Mouse (Mus musculus) midbrain, postnatal 0 days (tissue): ENCODE measurements around the gene Tlcd1. TPM values are rescaled to one million over a fixed set of nuclear protein-coding genes. Genes with fewer than 3 reads are reported as not detected.

Experiments used
- ATAC-seq: fragments of 200-750 bp; cut with Nextera tagmentation; 2 replicates; pipeline ENCODE4 v1.8.0; 2017; ENCODE audit warnings: moderate number of reproducible peaks, mild to moderate bottlenecking, moderate TSS enrichment, moderate library complexity; ENCODE audit not compliant: low FRiP score
- DNase-seq: peaks from one replicate; pipeline ENCODE4 v3.0.0-alpha.2; 2015; ENCODE audit warnings: low spot score
- H3K27ac ChIP-seq: fragments of 300-500 bp; sonication (generic); 2 replicates; pipeline ENCODE4 v1.5.1; 2014; ENCODE audit warnings: low read depth, mild to moderate bottlenecking, low read length, mixed read lengths
- H3K27me3 ChIP-seq: fragments of 300-500 bp; sonication (generic); 2 replicates; pipeline ENCODE4 v1.6.1; 2014; ENCODE audit warnings: low read length, control low read depth, mixed read lengths; ENCODE audit not compliant: insufficient read depth
- H3K36me3 ChIP-seq: fragments of 300-500 bp; sonication (generic); 2 replicates; pipeline ENCODE4 v1.6.1; 2014; ENCODE audit warnings: low read length, control low read depth, mixed read lengths; ENCODE audit not compliant: insufficient read depth
- H3K4me1 ChIP-seq: fragments of 300-500 bp; sonication (generic); 2 replicates; pipeline ENCODE4 v1.6.1; 2014; ENCODE audit warnings: mild to moderate bottlenecking, control low read depth, antibody characterized with exemption, low read length, mixed read lengths; ENCODE audit not compliant: insufficient read depth
- H3K4me2 ChIP-seq: fragments of 300-500 bp; sonication (generic); 2 replicates; pipeline ENCODE4 v1.6.1; 2014; ENCODE audit warnings: low read depth, mild to moderate bottlenecking, low read length, mixed read lengths; ENCODE audit not compliant: poor library complexity, severe bottlenecking
- H3K4me3 ChIP-seq: fragments of 300-500 bp; sonication (generic); 2 replicates; pipeline ENCODE4 v1.5.1; 2014; ENCODE audit warnings: low read depth, mild to moderate bottlenecking, low read length, moderate library complexity
- H3K9ac ChIP-seq: fragments of 300-500 bp; sonication (generic); replicated peaks from 2 replicates; pipeline ENCODE4 v1.6.1; 2014; ENCODE audit warnings: mild to moderate bottlenecking, low read length, moderate library complexity, mixed read lengths; ENCODE audit not compliant: poor library complexity, severe bottlenecking
- H3K9me3 ChIP-seq: fragments of 300-500 bp; sonication (generic); 2 replicates; pipeline ENCODE4 v1.6.1; 2016; ENCODE audit warnings: low read length, control low read depth
- CTCF ChIP-seq: IDR thresholded peaks from 2 replicates; pipeline ENCODE4 v1.5.1; 2016; ENCODE audit warnings: antibody characterized with exemption, mild to moderate bottlenecking
- WGBS: fragments of 180-500 bp; shearing (Covaris S2); extraction: QIAGEN DNeasy Blood & Tissue Kit; methylation state at CpG from one replicate; pipeline ENCODE4 v1.1.7; 2014; 5-methylcytosine and 5-hydroxymethylcytosine counted together
- polyA plus RNA-seq: library from polyadenylated mRNA; unstranded; fragments of >200 nt; fragmentation: Nextera tagmentation; extraction: Ambion mirVana; gene quantifications from 2 replicates; pipeline ENCODE4 v1.2.1, GENCODE M21; 2015
- total RNA-seq: library from RNA; depleted of rRNA; stranded (reverse); fragments of >200 nt; gene quantifications from 2 replicates; pipeline ENCODE4 v1.2.3, GENCODE M21; 2014

Tlcd1 gene
- total and polyA plus RNA-seq, 2 experiments from 2014 or later, result 18.1 to 24.0 TPM

DNA sequence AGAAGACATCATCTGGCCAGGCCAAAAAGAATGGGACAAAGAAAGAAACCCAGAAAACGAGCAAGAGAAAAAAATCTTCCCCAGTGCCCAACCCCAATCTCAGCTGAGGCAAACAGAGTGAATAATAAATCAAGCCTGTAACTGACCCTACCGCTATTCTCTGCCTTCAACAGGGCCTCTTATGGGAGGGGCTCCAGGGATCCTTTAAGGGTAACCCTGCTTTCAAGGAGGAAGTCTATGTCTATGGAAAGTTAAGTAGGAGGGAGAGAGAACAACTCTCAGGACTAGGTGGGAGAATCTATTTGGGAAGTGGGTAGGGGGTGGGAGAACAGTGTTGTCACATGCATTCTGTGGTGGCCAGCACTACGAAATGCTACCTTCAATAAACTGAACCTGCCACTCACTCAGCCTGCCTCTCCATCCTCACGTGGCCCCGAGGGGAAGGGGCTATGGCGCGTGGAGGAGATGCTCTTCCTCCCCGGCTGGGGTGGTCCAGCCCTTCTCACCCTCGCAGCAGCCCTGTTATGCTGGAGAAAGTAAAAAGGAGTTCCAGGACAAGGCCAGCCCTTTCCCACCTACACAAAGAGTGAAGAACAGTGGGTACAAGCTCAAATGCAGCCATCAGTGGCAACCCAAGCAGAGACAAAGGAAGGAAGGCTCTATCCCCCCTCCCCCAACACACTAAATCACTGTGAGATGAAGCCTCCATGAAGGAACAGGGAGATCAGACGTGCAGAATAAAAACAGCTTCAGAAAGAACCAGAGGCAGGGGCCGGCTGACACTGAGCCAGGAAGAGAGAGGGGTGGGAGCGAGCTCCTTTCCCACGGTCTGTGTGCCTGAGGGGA is 29.1 kb downstream of the Tlcd1 start:
- no peak overlapping the region for H3K4me2 ChIP-seq
- H3K4me1 ChIP-seq, result no peaks in the 10 kb centered on the region
- peaks cover 51% of the 10 kb centered on the region for H3K36me3 ChIP-seq
- H3K4me3 ChIP-seq, result no peak overlapping the region
- no peaks in the 10 kb centered on the region for H3K9me3 ChIP-seq
- peak overlapping the region; percentile 27; the same call in 1 of the 2 replicates for H3K27ac ChIP-seq
- ATAC-seq, result no peak
- TF ChIP-seq CTCF, result no peak
- no peak for DNase-seq
- H3K9ac ChIP-seq, result no peak overlapping the region
- WGBS, result 72% methylated on average over 13 of the region's 13 CpGs
- no peaks in the 10 kb centered on the region for H3K27me3 ChIP-seq

DNA sequence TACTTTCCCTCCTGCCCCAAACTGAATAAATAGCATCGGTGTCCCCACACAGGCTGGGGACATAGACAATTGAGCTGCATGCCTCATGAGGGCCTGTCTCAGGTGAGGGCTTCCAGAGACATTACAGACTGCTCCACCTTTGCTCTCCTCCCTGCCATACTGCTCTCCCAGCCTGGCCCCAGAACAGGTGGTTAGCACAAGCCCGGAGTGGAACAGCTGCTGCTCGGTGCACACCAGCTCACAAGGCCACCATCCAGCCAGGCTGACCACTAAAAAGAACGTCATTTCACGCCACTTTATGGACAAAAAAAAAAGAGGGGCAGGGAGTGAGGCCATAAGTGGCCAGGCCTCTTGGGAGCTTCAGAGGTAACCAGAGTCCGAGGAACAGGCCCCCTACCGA is 30.7 kb downstream of the Tlcd1 start:
- no peak for TF ChIP-seq CTCF
- Histone ChIP-seq H3K9me3 (no peaks in the 10 kb centered on the region), H3K4me1 (no peaks in the 10 kb centered on the region), H3K27ac (no peak overlapping the region), H3K4me2 (no peak overlapping the region), H3K36me3 (peaks cover 65% of the 10 kb centered on the region), H3K9ac (no peak overlapping the region), H3K27me3 (no peaks in the 10 kb centered on the region), H3K4me3 (no peak overlapping the region)
- ATAC-seq (no peak), DNase-seq (no peak)
- WGBS, result 86% methylated on average over 7 of the region's 7 CpGs

DNA sequence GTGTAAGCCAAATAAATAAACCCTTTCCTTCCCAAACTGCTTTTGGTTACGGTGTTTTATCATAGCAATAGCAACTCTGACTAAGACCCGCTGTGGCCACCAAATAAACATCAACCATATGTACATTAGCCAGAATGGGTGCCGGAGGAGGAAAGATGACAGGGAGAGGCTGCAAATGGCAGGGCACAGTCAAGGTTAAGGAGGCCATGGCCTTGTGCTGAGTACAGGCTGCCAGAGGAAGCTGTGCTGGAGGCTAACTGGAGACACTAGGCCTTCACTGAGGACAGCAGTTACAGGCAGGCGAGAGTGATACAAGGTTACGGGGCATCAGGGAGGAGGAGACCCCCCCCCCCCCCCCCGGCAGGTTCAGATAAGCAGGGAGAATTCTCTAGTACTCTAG is 33.4 kb downstream of the Tlcd1 start:
- no peak for TF ChIP-seq CTCF
- no peaks in the 10 kb centered on the region for H3K9me3 ChIP-seq
- no peaks in the 10 kb centered on the region for H3K4me1 ChIP-seq
- 96% methylated on average over 6 of the region's 6 CpGs for WGBS
- DNase-seq (no peak), ATAC-seq (no peak)
- H3K4me2 ChIP-seq, result no peak overlapping the region
- no peak overlapping the region for H3K27ac ChIP-seq
- H3K4me3 ChIP-seq, result no peak overlapping the region
- H3K9ac ChIP-seq, result no peak overlapping the region
- H3K27me3 ChIP-seq, result no peaks in the 10 kb centered on the region
- H3K36me3 ChIP-seq, result peaks cover 83% of the 10 kb centered on the region

DNA sequence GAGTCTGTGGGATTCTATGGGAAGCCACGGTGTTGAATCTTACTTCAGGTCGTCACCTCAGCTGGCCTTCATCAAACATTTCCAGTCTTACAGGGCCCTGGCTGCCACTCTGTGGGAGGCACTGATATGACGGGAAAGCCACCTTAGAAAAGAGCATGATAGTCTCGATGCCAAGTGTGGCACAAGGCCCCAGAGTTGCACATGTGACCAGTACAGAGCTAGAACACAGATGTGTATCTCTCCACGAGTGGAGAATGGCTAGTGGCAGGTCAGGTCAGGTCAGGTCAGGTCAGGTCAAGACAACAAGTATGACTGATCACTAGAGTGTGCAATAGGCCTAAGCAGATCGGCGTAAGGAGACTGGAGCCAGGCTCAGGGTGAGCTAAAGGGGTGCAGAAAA is 34.1 kb downstream of the Tlcd1 start:
- ATAC-seq (no peak), DNase-seq (no peak)
- Histone ChIP-seq H3K4me1 (no peaks in the 10 kb centered on the region), H3K9ac (no peak overlapping the region), H3K27ac (no peak overlapping the region), H3K9me3 (no peaks in the 10 kb centered on the region), H3K4me2 (no peak overlapping the region), H3K36me3 (peaks cover 84% of the 10 kb centered on the region), H3K27me3 (no peaks in the 10 kb centered on the region), H3K4me3 (no peak overlapping the region)
- TF ChIP-seq CTCF, result no peak
- 75% methylated on average over 7 of the region's 7 CpGs for WGBS

DNA sequence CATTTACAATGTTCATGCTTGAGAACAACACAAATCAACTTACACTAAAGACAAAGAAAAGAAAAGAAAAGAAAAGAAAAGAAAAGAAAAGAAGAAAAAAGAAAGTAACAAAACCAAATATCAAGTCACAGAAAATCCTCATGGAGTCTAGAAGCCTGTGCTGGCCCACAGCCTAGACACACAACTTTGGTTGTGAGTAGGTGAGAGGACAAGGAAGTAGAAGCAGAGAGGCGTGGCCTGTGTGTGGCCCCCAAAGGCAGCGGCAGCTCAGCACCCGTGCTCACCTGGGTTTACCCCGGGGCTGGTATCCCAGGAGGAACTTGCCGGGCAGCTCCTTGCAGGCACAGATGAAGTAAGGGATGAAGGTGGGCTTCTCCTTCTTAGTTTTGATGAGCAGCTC is 35.0 kb downstream of the Tlcd1 start:
- no peak overlapping the region for H3K4me3 ChIP-seq
- no peak for DNase-seq
- H3K9me3 ChIP-seq, result no peaks in the 10 kb centered on the region
- H3K4me1 ChIP-seq, result no peaks in the 10 kb centered on the region
- H3K36me3 ChIP-seq, result peaks cover 88% of the 10 kb centered on the region
- H3K9ac ChIP-seq, result no peak overlapping the region
- no peak overlapping the region for H3K27ac ChIP-seq
- 94% methylated on average over 5 of the region's 5 CpGs for WGBS
- TF ChIP-seq CTCF, result no peak
- no peak for ATAC-seq
- no peak overlapping the region for H3K4me2 ChIP-seq
- H3K27me3 ChIP-seq, result no peaks in the 10 kb centered on the region

DNA sequence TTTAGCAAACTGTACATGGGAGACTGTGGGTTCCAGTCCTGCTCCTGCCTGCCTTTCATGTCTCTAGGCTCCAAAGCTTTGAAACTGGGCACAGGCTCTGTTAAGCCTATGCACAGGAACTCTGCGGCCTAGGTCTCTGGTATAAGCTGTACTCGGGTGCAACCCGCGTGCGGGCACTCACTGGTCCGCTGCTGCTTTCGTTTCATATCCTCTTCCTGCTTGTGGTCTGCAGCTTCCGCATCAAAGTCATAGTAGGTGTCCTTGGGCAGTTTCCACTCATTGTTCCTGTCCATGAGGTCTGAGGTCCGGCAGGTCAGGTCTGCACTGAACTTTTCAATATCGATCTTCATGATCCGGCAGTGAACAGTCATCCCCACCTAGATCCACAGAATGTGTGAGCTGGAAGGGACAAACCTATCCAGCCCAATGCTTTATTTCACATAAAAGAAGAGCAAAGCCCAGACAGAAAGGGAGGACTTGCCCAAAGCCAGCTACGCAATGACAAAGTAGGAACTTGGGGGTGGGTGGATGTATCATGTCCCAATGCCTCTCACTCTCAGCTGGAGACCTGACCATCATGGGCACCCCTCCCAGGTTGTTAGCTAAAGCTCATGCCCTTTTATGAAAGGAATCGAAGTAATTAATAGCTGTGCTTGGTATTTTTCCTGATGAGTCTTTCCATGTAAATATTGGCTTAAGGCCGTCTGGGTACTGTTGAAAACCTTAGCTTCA is 36.7 kb downstream of the Tlcd1 start:
- Histone ChIP-seq H3K27ac (no peak overlapping the region), H3K9me3 (no peaks in the 10 kb centered on the region), H3K4me2 (no peak overlapping the region), H3K27me3 (no peaks in the 10 kb centered on the region), H3K9ac (no peak overlapping the region), H3K36me3 (peaks cover 86% of the 10 kb centered on the region), H3K4me1 (no peaks in the 10 kb centered on the region), H3K4me3 (no peak overlapping the region)
- TF ChIP-seq CTCF, result no peak
- WGBS, result 93% methylated on average over 14 of the region's 14 CpGs
- ATAC-seq (no peak), DNase-seq (no peak)
